Mouse (Mus musculus): ENCODE data around the gene Npy1r. TPM values are rescaled to one million over a fixed set of nuclear protein-coding genes. Genes with fewer than 3 reads are reported as not detected.

The Npy1r gene
- total RNA-seq (2014; rRNA removed) (13.6 and 15.5 TPM in 2 replicates), polyA plus RNA-seq (2015; fragmentation: Nextera tagmentation; extraction: Ambion mirVana) (6.5 and 12.8 TPM in 2 replicates)

- Histone ChIP-seq H3K27me3 (ENCODE audit: insufficient read depth, low read length) (0 out of 2 replicates have a peak, but pooled peaks cover 4% of the 10 kb centered on the region), H3K4me2 (ENCODE audit: low read depth) (peak within 1 kb of the TSS; percentile 63), H3K27ac (ENCODE audit: low read depth, low read length) (no peak within 1 kb of the TSS), H3K36me3 (ENCODE audit: insufficient read depth) (no peaks in the 10 kb centered on the region), H3K9ac (peak within 1 kb of the TSS; percentile 39), H3K4me1 (ENCODE audit: insufficient read depth) (no peaks in the 10 kb centered on the region), H3K9me3 (ENCODE audit: low read length) (no peaks in the 10 kb centered on the region), H3K4me3 (ENCODE audit: low read depth, low read length) (peak within 1 kb of the TSS; percentile 48)
- peak; percentile 74 for TF ChIP-seq CTCF (IDR thresholded peaks at IDR 0.05; ENCODE audit: low read depth)
- WGBS: under 1% methylated on average over 30 of the region's 30 CpGs
- DNase-seq: peak; percentile 80
- peak; percentile 87 for ATAC-seq
Measured at GRCm38 (mm10) chr8:66696970-66697843, at the start of gene Npy1r. Gene Npy1r, plus strand, starts transcription at chr8:66697192.

GRCm38 (mm10) chr8:66681261-66681660 is 15.7 kb upstream of the Npy1r start:
- Histone ChIP-seq H3K27me3 (ENCODE audit: insufficient read depth, low read length) (no peaks in the 10 kb centered on the region), H3K36me3 (ENCODE audit: insufficient read depth) (no peaks in the 10 kb centered on the region), H3K4me3 (ENCODE audit: low read depth, low read length) (no peak overlapping the region), H3K27ac (ENCODE audit: low read depth, low read length) (no peak overlapping the region), H3K4me1 (ENCODE audit: insufficient read depth) (no peaks in the 10 kb centered on the region), H3K4me2 (ENCODE audit: low read depth) (no peak overlapping the region), H3K9me3 (ENCODE audit: low read length) (no peaks in the 10 kb centered on the region), H3K9ac (no peak overlapping the region)
- TF ChIP-seq CTCF (IDR thresholded peaks at IDR 0.05; ENCODE audit: low read depth): no peak
- DNase-seq (no peak), ATAC-seq (no peak)
- WGBS: 86% methylated on average over 2 of the region's 2 CpGs

DNA sequence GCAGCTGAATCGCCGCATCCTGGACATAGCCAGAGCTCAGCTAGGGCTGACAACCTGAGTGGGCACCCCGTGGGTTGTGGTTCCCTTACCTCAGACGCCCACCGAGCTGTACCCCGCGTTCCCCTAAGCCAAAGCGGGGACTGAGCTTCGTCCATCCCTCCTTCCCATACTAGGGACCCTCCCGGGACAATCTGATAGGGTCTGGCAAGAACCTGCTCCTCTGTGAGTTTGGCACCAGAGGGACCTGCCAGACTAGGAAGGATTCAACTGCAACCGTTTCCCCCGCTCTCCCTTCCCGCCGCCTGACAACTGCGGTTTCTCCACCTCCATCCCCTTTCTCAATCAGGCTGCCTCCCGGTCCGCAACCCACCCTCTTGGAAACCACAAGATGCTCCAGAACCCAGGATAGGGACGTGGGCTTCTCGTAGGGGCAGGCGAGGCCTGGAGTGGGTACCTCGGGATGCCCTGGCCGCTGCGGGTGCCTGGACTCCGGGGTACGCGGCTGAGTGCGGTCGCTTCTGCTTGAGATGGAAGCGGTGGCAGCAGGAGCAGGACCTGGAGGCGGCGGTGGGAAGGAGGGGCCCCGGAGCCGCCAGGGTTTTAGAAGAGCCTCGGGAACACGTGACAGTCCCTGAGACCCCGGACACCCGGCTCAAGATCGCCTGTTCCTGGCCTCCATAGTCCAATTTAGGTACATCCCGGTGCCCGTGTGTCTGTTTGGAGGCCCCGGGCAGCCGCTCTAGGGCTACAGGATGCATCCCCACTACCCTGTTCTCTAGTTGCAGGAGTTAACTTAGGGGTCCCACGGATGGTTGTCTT is 9.3 kb upstream of the Npy1r start, which contains the start of gene Npy5r:
Gene Npy5r, minus strand, starts transcription at position 618 of the 819 bp plus-strand sequence.
- DNase-seq (peak; percentile 64), ATAC-seq (peak; percentile 84)
- H3K4me3 ChIP-seq (ENCODE audit: low read depth, low read length): peak within 1 kb of the TSS; percentile 53
- 3% methylated on average over 43 of the region's 43 CpGs for WGBS
- no peak for TF ChIP-seq CTCF (IDR thresholded peaks at IDR 0.05; ENCODE audit: low read depth)
- no peak within 1 kb of the TSS for H3K27ac ChIP-seq (ENCODE audit: low read depth, low read length)
- peak within 1 kb of the TSS; percentile 66 for H3K9ac ChIP-seq
- H3K4me2 ChIP-seq (ENCODE audit: low read depth): peak within 1 kb of the TSS; percentile 88
- H3K27me3 ChIP-seq (ENCODE audit: insufficient read depth, low read length): no peaks in the 10 kb centered on the region
- no peaks in the 10 kb centered on the region for H3K9me3 ChIP-seq (ENCODE audit: low read length)
- H3K4me1 ChIP-seq (ENCODE audit: insufficient read depth): no peaks in the 10 kb centered on the region
- H3K36me3 ChIP-seq (ENCODE audit: insufficient read depth): no peaks in the 10 kb centered on the region

- H3K36me3 ChIP-seq (ENCODE audit: insufficient read depth): no peaks in the 10 kb centered on the region
- H3K4me2 ChIP-seq (ENCODE audit: low read depth): peak overlapping the region; percentile 88
- ATAC-seq: 0 out of 2 replicates have a peak, but pooled peaks have one; percentile 38
- no peaks in the 10 kb centered on the region for H3K27me3 ChIP-seq (ENCODE audit: insufficient read depth, low read length)
- no peak for TF ChIP-seq CTCF (IDR thresholded peaks at IDR 0.05; ENCODE audit: low read depth)
- H3K9ac ChIP-seq: peak overlapping the region; percentile 66; the same call in 1 of the 2 replicates
- no peak overlapping the region for H3K27ac ChIP-seq (ENCODE audit: low read depth, low read length)
- H3K4me3 ChIP-seq (ENCODE audit: low read depth, low read length): peak overlapping the region; percentile 53
- WGBS: 28% methylated on average over 6 of the region's 6 CpGs
- DNase-seq: no peak
- no peaks in the 10 kb centered on the region for H3K4me1 ChIP-seq (ENCODE audit: insufficient read depth)
- H3K9me3 ChIP-seq (ENCODE audit: low read length): no peaks in the 10 kb centered on the region
Measured at GRCm38 (mm10) chr8:66688395-66688794, 8.6 kb upstream of the Npy1r start.

DNA sequence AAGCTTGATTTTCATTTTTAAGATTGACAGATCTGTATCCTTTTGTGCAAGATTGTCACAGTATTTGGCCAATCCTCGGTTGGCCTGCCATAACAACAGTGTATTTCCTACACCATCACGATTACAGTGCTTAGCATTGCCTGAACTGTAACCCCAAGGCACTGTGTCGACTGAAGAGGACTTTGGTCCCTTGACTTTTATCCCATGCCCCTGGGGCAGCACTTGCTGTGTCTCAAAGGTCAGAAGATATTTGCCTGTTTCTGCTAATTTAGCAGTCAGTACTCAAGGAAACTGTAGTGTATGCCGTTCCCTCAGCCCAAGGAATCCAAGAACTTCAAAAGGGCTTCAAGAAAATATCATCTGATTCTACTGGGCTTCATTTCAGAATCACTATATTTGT is 8.2 kb upstream of the Npy1r start:
- Histone ChIP-seq H3K36me3 (ENCODE audit: insufficient read depth) (no peaks in the 10 kb centered on the region), H3K27ac (ENCODE audit: low read depth, low read length) (no peak overlapping the region), H3K27me3 (ENCODE audit: insufficient read depth, low read length) (no peaks in the 10 kb centered on the region), H3K9me3 (ENCODE audit: low read length) (no peaks in the 10 kb centered on the region), H3K4me3 (ENCODE audit: low read depth, low read length) (no peak overlapping the region), H3K4me1 (ENCODE audit: insufficient read depth) (no peaks in the 10 kb centered on the region), H3K4me2 (ENCODE audit: low read depth) (no peak overlapping the region), H3K9ac (no peak overlapping the region)
- ATAC-seq: no peak
- WGBS: 57% methylated on average over 4 of the region's 4 CpGs
- DNase-seq: no peak
- no peak for TF ChIP-seq CTCF (IDR thresholded peaks at IDR 0.05; ENCODE audit: low read depth)

DNA sequence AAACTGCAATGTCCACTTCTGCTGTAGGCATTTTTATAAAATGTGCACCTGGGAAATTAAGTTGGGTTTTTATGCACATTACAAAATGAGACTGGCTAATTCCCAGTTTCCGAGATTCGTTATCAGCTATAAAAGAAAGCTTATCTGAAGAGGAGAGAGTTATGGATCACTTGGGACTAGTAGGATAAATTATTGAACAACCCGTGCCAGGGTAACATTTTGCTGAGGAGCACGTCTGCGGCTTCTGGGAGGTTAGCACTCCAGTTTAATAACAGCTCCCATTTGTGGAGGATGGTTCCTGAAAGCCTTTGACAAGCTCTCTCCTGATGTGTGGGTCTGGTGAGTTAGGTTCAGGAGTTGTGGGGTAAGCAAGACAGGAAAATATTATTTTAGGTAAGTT is 6.6 kb upstream of the Npy1r start:
- no peak for DNase-seq
- 78% methylated on average over 5 of the region's 5 CpGs for WGBS

More for the DNA sequence above, 6.6 kb upstream of the Npy1r start:
- Histone ChIP-seq H3K9me3 (ENCODE audit: low read length) (no peaks in the 10 kb centered on the region), H3K4me3 (ENCODE audit: low read depth, low read length) (no peak overlapping the region), H3K36me3 (ENCODE audit: insufficient read depth) (no peaks in the 10 kb centered on the region), H3K4me1 (ENCODE audit: insufficient read depth) (no peaks in the 10 kb centered on the region), H3K27ac (ENCODE audit: low read depth, low read length) (no peak overlapping the region), H3K9ac (no peak overlapping the region), H3K27me3 (ENCODE audit: insufficient read depth, low read length) (0 out of 2 replicates have a peak, but pooled peaks cover 4% of the 10 kb centered on the region), H3K4me2 (ENCODE audit: low read depth) (no peak overlapping the region)
- ATAC-seq: no peak
- no peak for TF ChIP-seq CTCF (IDR thresholded peaks at IDR 0.05; ENCODE audit: low read depth)
